Mouse (Mus musculus) left cerebral cortex, postnatal 36 days (tissue): Measurements from ENCODE around the gene Eya2. TPM values are rescaled to one million over a fixed set of nuclear protein-coding genes. Genes with fewer than 3 reads are reported as not detected.
A peak's percentile ranks its signal among the peaks of the same experiment; 100 is the strongest.

Experiments used
- DNase-seq, 2 experiments: peaks; one replicate each; pipeline ENCODE4 v3.0.0; 2021 to 2022; ENCODE audit warnings: low spot score in 2 of 2, mixed read lengths in 1 of 2
- intact Hi-C: fragments of 180-260 bp; cut with DNase I; formaldehyde crosslinking; loops from one replicate; pipeline ENCODE4 v1.15.1; 2025
- total RNA-seq, 2 experiments: library from RNA; stranded (reverse); gene quantifications; 2 replicates each; pipeline ENCODE4 v1.2.3; 2021

Gene Eya2
- total RNA-seq, 2 experiments from 2014 or later: 1.7 to 3.9 TPM

GRCm38 (mm10) chr2:165692944-165693660 lies 98.3 kb downstream of the Eya2 start:
- no peak for DNase-seq
- intact Hi-C loops: no loop called here

DNA sequence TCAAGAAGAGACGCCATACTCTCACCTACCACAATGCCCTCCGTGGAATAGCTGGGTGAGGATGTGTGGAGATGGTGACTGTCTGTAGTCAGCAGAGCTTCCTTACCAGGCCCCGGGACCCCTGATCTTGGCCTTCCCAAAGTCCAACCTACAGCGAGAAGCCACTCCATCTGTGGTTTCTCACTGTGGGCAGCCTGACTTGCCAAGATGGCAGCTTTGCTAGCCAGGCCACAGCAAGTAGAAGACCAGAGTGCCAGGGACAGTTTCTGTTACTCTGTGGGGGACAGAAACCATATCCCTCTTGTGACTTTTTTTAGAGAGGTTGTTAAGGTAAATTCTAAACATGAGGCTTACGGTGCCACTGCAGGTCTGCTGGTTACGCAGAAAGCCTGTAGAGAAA lies 99.9 kb downstream of the Eya2 start:
- no peak for DNase-seq
- intact Hi-C loops: no loop called here

DNA sequence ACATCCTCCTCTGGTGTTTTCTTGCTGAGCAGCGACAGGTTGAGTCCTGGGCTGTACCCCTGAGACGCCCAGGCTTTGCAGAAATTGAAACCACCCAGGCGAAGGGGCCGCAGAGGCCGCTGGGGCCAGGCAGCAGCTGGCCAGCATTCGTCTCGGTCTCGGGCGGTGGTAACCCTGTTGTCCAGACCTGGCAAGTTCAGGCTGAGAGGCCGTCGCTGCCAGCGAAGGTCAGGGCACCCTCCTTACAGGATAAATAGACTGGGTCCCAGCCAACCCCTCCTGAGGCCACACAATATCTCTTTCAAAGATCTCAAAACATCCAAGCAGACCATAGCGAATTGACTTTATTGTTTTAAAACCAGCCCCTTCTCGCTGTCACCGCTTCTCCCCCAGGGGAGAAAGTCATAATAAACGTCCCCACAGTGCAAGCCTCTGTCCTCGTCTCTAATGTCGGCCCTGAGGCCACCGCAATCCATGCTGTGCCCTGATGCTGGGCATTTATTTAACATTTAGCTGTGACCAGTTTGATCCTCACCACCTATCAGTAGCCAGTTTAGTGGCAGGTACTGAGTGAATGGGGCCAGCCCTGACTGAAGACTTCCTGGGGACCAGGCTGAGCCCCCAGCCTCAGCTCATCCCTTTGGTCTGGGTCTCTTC lies 105.5 kb downstream of the Eya2 start:
- intact Hi-C loops: no loop called here
- DNase-seq: no peak

- no peak for DNase-seq
- intact Hi-C loops: no loop called here
Observed at GRCm38 (mm10) chr2:165703033-165703805, 108.4 kb downstream of the Eya2 start.

GRCm38 (mm10) chr2:165708266-165708665 lies 113.4 kb downstream of the Eya2 start:
- no peak for DNase-seq
- intact Hi-C loops: no loop called here

DNA sequence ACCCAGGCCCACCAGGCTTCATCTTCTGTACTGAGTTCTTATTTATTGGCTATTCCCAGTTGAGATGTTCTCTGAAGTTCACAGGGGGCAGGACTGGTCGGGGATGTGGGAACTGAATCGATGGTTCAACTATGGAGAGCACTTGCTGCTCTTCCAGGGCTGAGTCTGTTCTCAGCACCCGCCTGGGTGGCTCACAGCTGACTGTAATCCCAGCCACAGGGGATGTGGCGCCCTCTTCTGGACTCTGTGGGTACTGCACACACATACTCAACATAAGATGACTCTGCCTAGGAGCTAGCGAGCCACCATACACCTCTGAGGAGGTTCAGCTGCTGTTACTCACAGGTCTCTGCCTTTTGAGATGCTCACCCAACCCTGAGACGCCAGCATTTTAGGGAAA lies 121.9 kb downstream of the Eya2 start:
- DNase-seq: no peak
- intact Hi-C loops: no loop called here

DNA sequence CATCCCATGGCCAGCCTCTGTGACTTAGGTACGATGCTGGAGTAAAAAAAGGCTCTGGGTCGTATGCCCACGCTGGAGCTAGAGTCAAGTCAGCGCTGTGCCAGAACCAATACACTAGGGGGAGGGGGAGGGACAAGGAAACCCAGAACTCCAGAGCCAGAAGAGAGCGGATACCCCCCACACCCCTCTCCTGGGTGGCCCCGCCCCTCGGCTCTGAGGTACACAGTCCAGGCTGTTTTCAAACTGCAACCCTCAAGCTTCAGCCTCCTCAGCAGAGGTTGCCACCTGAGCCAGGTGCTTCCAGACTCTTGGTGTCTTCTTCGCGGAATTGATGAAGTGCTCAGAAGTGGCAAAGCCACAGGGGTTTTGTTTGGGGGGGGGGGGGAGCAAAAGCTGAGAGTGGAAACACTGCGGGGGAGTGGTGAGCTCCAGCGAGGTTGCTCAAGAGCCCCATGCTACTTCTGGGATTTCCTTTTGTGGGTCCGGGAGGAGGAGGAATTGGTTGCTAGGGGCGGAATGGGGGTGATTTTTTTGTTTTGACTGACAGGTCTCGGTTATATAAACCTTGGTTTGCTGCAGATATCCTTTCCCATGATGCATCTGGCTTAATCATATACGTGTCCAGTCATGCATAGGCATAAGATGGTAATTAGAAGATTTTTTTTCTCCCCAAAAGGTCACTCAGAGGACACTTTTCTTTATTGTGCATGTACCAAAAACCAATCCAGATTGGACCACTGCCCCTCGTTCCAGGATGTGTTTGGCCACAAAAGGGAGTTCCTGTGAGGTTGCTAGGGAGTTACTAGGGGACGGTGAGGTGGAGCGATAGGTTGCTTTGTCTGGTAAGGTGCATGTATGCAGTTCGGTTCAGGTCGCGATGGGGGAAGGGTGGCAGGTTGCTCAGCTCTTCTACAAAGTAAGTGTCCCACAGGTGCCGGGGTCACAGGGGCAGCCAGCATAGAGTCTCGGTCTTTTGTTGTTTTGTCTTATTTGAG lies 122.6 kb downstream of the Eya2 start:
- intact Hi-C loops: no loop called here
- peak in 1 of 2 experiments; percentile 13 for DNase-seq

DNA sequence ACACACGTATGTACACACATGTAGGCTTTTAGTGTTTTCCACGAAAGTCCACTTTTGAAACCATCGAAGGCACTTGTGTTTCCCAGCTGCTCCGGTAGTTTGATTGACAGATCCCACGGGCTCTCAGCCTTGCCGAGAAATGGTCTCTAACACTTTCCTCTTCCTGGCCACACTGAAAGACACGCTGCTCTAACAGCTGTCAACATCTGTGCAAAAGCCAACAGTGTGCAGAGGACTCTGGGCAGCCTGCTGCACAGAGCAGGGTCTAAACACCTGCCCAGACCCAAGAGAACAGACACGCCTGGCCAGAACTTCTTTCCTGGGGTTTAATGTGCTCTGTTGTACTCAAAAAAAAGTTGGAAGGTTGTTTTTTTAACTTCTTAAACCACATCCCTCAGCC lies 124.5 kb downstream of the Eya2 start:
- DNase-seq: no peak
- intact Hi-C loops: no loop called here

DNA sequence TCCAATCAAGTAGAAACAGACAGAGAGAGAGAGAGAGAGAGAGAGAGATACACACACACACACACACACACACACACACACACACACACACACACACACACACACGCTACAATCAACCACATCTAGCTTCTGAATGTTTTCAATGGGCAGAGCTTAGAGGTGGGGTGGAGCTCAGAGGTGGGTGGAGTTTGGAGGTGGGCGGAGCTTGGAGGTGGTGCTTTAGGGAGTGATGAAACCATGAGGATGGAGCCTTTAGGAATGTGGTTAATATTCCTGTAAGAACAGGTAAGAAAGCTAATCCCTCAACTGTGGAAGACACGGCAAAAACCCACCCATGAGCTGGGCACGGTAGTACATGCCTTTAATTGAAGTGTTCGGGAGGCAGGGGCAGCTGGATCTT lies 127.1 kb downstream of the Eya2 start:
- no peak for DNase-seq
- intact Hi-C loops: no loop called here

GRCm38 (mm10) chr2:165732552-165733238 lies 137.9 kb downstream of the Eya2 start:
- intact Hi-C loops: no loop called here
- DNase-seq: no peak

GRCm38 (mm10) chr2:165733701-165734100 lies 138.9 kb downstream of the Eya2 start:
- DNase-seq: no peak
- intact Hi-C loops: no loop called here

DNA sequence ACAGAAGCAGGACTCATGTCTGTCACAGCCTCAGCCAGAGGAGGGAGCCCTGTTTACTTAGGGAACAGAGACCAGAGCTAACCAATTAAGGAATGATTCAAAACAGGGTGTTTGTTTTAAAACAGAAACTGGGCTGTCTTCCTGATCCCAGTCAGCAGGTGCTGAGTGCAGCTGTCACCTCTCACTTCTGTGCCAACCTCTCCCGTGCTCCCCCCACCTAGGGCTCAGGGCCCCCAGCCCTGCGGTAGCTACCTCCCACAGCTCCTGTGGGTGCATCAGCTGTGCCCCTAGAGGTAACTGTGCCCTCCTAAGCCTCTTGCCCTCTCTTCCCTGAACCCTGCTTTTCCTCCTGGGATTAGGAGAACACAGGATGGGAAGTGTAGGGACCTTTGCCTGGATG lies 141.5 kb downstream of the Eya2 start:
- intact Hi-C loops: no loop called here
- DNase-seq: no peak

GRCm38 (mm10) chr2:165740381-165740780 lies 145.5 kb downstream of the Eya2 start:
- intact Hi-C loops: no loop called here
- DNase-seq: no peak

DNA sequence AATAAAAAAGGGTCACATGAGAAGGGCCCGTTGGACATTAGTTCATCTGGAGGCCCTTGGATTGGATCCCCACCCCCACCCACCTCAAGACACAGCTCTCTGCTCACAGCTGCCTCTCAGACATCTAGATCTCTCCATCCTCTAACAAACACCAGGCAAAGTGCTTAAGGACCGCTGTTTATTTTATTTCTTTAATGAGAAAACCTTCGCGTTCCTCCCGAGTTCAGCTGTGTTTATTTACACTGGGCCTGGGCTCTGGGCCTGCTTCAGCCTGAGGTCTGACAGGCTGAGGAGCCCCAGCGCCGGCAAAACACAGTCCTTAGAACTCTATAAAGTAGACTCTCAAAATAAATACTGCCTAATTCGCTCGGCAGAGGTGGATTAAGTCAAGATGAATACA lies 146.2 kb downstream of the Eya2 start:
- intact Hi-C loops: no loop called here
- DNase-seq: no peak

DNA sequence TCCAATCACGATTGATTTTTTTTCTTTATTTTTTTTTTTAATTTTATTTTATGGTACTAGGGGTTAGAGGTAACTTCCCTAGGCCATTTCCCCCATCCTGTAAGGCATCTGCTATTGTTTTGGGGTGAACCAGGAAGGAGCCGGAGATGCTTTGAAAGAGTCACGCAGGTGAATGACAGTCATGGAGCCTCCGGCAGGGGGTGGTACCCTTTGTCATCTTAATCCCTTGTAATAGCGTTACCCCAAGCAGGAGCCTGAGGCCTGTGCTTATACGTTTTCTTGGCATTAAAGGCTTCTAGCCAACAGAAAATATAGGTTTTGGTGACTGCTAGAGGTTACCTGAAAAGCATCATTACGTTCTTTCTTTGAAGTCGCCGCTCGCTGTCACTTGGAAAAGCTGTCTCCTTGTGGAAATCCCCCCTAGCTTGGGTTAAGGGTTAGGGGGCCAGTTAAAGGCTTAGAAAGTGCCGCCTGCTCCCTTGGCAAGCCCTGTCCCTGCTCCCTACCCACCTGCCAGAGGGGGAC lies 146.8 kb downstream of the Eya2 start:
- intact Hi-C loops: no loop called here

GRCm38 (mm10) chr2:165742210-165742786 lies 147.5 kb downstream of the Eya2 start:
- no peak for DNase-seq
- intact Hi-C loops: no loop called here

More for the DNA sequence above, 146.8 kb downstream of the Eya2 start:
- DNase-seq: no peak

DNA sequence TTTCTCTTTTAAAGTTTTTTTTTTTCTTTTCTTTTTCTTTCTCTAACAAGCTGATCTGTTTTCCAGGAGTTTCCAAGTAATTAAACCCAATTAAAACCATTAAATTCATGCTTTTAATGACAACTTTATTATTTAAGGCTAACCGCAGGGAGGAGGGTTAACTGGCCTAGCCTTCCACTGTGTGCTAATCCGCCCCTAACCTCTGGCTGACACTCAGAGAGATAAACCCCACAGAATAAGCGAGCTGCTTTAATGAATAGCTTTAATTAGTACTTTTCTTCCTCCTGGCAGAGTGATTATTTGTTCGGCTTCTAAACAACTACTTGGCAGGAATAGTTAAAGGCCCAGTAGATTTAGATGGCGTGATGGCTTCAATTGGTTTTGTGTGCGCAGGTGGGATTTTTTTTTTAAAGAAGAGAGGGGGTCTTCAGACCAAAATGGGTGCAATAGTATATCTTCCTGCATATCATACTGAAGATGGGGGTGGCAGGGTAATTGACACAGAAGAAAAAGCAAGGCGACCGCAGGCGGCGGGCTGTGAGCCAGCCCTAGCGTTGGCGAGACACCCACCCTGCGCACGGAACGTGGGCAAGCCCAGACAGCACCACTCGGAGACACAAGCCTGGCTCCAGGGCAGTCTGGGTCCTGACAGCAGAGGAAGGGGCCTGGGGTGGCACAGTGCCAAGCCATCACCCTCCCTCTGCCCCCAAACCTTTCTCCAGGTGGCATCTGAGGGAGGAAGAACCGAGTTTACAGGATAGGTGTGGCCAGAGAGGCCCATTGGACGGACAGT lies 150.7 kb downstream of the Eya2 start:
- intact Hi-C loops: no loop called here
- no peak for DNase-seq

GRCm38 (mm10) chr2:165747975-165748374 lies 153.1 kb downstream of the Eya2 start:
- intact Hi-C loops: no loop called here

More at GRCm38 (mm10) chr2:165747975-165748374, 153.1 kb downstream of the Eya2 start:
- no peak for DNase-seq
